Mouse (Mus musculus): Measurements from ENCODE around the gene Mettl22. TPM values are rescaled to one million over a fixed set of nuclear protein-coding genes. Genes with fewer than 3 reads are reported as not detected.

Gene Mettl22
- polyA plus RNA-seq, 1 experiment from 2014 or later = 49.7 TPM

DNA sequence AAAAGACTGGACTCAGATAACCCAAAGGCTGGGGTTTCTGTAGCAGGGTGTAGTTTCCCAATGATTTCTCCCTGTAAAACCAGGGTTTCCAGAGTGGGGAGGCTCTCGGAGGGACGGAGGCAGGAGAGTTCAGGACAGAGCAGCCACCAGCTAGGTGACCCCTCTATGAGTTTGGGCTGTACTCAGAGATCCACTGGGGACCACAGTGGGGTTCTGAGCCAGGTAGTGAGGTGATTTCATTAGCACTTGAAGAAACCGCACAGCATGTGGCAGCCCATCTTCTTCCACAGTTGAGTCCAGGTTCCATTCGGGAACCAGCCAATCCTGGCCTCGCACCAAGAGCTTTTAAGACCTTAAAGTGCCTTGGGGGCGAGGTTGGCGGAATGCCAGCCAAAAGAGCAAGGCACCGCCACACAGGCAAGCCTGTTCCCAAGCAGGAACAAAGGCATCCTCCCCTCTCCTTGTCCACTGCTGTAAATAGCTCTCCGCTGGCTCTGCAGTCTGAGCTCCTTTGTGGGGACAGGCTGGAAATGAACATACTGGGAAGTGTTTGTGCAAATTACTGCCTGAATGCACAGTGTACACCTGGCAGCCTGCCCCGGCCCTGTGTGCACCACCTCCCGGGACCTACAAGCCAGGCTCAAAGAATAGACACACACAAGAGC, 53.0 kb downstream of the Mettl22 start:
- WGBS = 22% methylated on average over 11 of the region's 11 CpGs
- peak; percentile 82 for DNase-seq (ENCODE audit: low spot score)
- ATAC-seq (ENCODE audit: low FRiP score) = peak; percentile 91

GRCm38 (mm10) chr16:8524163-8524847, 53.7 kb downstream of the Mettl22 start:
- DNase-seq (ENCODE audit: low spot score) (no peak), ATAC-seq (ENCODE audit: low FRiP score) (peak; percentile 29; the same call in 1 of the 2 replicates)
- peak overlapping the region; percentile 23; the same call in 1 of the 2 replicates for H3K4me2 ChIP-seq (replicated peaks)
- peak overlapping the region; percentile 39 for H3K9ac ChIP-seq
- H3K4me1 ChIP-seq (replicated peaks; ENCODE audit: control insufficient read depth, insufficient read depth, low read length) = peaks cover 19% of the 10 kb centered on the region
- no peaks in the 10 kb centered on the region for H3K9me3 ChIP-seq (ENCODE audit: control insufficient read depth, low read length)
- H3K36me3 ChIP-seq (replicated peaks; ENCODE audit: control insufficient read depth, insufficient read depth) = 0 out of 2 replicates have a peak, but pooled peaks cover 4% of the 10 kb centered on the region
- no peak overlapping the region for H3K4me3 ChIP-seq (replicated peaks; ENCODE audit: low read length)
- no peaks in the 10 kb centered on the region for H3K27me3 ChIP-seq (ENCODE audit: control insufficient read depth, insufficient read depth, low read length)
- peak overlapping the region; percentile 85 for H3K27ac ChIP-seq
- 45% methylated on average over 16 of the region's 16 CpGs for WGBS

More for the DNA sequence above, 53.0 kb downstream of the Mettl22 start:
- H3K36me3 ChIP-seq (replicated peaks; ENCODE audit: control insufficient read depth, insufficient read depth) = 0 out of 2 replicates have a peak, but pooled peaks cover 4% of the 10 kb centered on the region
- no peaks in the 10 kb centered on the region for H3K9me3 ChIP-seq (ENCODE audit: control insufficient read depth, low read length)
- peak overlapping the region; percentile 85 for H3K27ac ChIP-seq
- peak overlapping the region; percentile 39 for H3K9ac ChIP-seq
- H3K27me3 ChIP-seq (ENCODE audit: control insufficient read depth, insufficient read depth, low read length) = no peaks in the 10 kb centered on the region
- peak overlapping the region; percentile 23; the same call in 1 of the 2 replicates for H3K4me2 ChIP-seq (replicated peaks)
- H3K4me1 ChIP-seq (replicated peaks; ENCODE audit: control insufficient read depth, insufficient read depth, low read length) = peaks cover 22% of the 10 kb centered on the region
- no peak overlapping the region for H3K4me3 ChIP-seq (replicated peaks; ENCODE audit: low read length)

GRCm38 (mm10) chr16:8525293-8525692, 54.7 kb downstream of the Mettl22 start:
- ATAC-seq (ENCODE audit: low FRiP score) = no peak
- H3K4me3 ChIP-seq (replicated peaks; ENCODE audit: low read length) = no peak overlapping the region
- no peak overlapping the region for H3K4me2 ChIP-seq (replicated peaks)
- H3K9me3 ChIP-seq (ENCODE audit: control insufficient read depth, low read length) = no peaks in the 10 kb centered on the region
- H3K27me3 ChIP-seq (ENCODE audit: control insufficient read depth, insufficient read depth, low read length) = no peaks in the 10 kb centered on the region
- H3K4me1 ChIP-seq (replicated peaks; ENCODE audit: control insufficient read depth, insufficient read depth, low read length) = peaks cover 24% of the 10 kb centered on the region
- no peak for DNase-seq (ENCODE audit: low spot score)
- WGBS = 55% methylated on average over 3 of the region's 3 CpGs
- 0 out of 2 replicates have a peak, but pooled peaks cover 4% of the 10 kb centered on the region for H3K36me3 ChIP-seq (replicated peaks; ENCODE audit: control insufficient read depth, insufficient read depth)
- H3K9ac ChIP-seq = no peak overlapping the region
- no peak overlapping the region for H3K27ac ChIP-seq

DNA sequence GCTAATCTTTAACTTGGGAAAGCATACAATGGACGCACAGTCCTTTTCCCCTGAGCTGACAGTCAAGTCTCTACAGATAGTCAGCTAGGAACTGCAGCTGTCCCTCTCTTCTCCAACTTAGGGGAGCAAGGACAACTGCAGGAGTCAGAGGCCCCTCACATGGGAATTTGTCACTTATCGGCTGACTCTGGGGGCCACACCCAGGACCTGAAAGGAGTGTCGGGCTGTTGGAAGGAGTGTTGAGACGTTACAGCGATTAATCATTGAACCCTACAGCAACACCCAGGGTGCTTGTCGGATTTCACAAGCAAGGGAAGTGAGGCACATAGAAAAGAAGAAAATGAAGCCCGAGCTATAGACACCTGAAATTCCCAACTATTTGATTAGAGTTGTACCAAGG, 55.3 kb downstream of the Mettl22 start:
- WGBS = 62% methylated on average over 7 of the region's 7 CpGs
- DNase-seq (ENCODE audit: low spot score) (no peak), ATAC-seq (ENCODE audit: low FRiP score) (no peak)
- no peak overlapping the region for H3K4me3 ChIP-seq (replicated peaks; ENCODE audit: low read length)
- no peak overlapping the region for H3K27ac ChIP-seq
- 0 out of 2 replicates have a peak, but pooled peaks cover 4% of the 10 kb centered on the region for H3K36me3 ChIP-seq (replicated peaks; ENCODE audit: control insufficient read depth, insufficient read depth)
- no peaks in the 10 kb centered on the region for H3K9me3 ChIP-seq (ENCODE audit: control insufficient read depth, low read length)
- H3K4me1 ChIP-seq (replicated peaks; ENCODE audit: control insufficient read depth, insufficient read depth, low read length) = peaks cover 24% of the 10 kb centered on the region
- H3K27me3 ChIP-seq (ENCODE audit: control insufficient read depth, insufficient read depth, low read length) = no peaks in the 10 kb centered on the region
- no peak overlapping the region for H3K4me2 ChIP-seq (replicated peaks)
- no peak overlapping the region for H3K9ac ChIP-seq

GRCm38 (mm10) chr16:8529389-8529788, 58.8 kb downstream of the Mettl22 start:
- peaks cover 12% of the 10 kb centered on the region for H3K4me1 ChIP-seq (replicated peaks; ENCODE audit: control insufficient read depth, insufficient read depth, low read length)
- H3K9me3 ChIP-seq (ENCODE audit: control insufficient read depth, low read length) = no peaks in the 10 kb centered on the region
- no peak overlapping the region for H3K9ac ChIP-seq
- H3K36me3 ChIP-seq (replicated peaks; ENCODE audit: control insufficient read depth, insufficient read depth) = 0 out of 2 replicates have a peak, but pooled peaks cover 8% of the 10 kb centered on the region
- no peak overlapping the region for H3K4me2 ChIP-seq (replicated peaks)
- DNase-seq (ENCODE audit: low spot score) = no peak
- no peak overlapping the region for H3K4me3 ChIP-seq (replicated peaks; ENCODE audit: low read length)
- no peaks in the 10 kb centered on the region for H3K27me3 ChIP-seq (ENCODE audit: control insufficient read depth, insufficient read depth, low read length)
- WGBS = 94% methylated on average over 1 of the region's 1 CpGs
- ATAC-seq (ENCODE audit: low FRiP score) = no peak
- 0 out of 2 replicates have a peak overlapping the region, but pooled peaks have one; percentile 32 for H3K27ac ChIP-seq

GRCm38 (mm10) chr16:8530018-8530417, 59.4 kb downstream of the Mettl22 start:
- H3K27me3 ChIP-seq (ENCODE audit: control insufficient read depth, insufficient read depth, low read length) = no peaks in the 10 kb centered on the region
- no peaks in the 10 kb centered on the region for H3K9me3 ChIP-seq (ENCODE audit: control insufficient read depth, low read length)
- ATAC-seq (ENCODE audit: low FRiP score) = no peak
- DNase-seq (ENCODE audit: low spot score) = no peak
- H3K4me1 ChIP-seq (replicated peaks; ENCODE audit: control insufficient read depth, insufficient read depth, low read length) = peaks cover 5% of the 10 kb centered on the region
- 0 out of 2 replicates have a peak, but pooled peaks cover 8% of the 10 kb centered on the region for H3K36me3 ChIP-seq (replicated peaks; ENCODE audit: control insufficient read depth, insufficient read depth)
- H3K4me3 ChIP-seq (replicated peaks; ENCODE audit: low read length) = no peak overlapping the region
- H3K27ac ChIP-seq = 0 out of 2 replicates have a peak overlapping the region, but pooled peaks have one; percentile 32
- H3K4me2 ChIP-seq (replicated peaks) = no peak overlapping the region; the same call in 1 of the 2 replicates
- WGBS = 68% methylated on average over 14 of the region's 14 CpGs
- no peak overlapping the region for H3K9ac ChIP-seq

DNA sequence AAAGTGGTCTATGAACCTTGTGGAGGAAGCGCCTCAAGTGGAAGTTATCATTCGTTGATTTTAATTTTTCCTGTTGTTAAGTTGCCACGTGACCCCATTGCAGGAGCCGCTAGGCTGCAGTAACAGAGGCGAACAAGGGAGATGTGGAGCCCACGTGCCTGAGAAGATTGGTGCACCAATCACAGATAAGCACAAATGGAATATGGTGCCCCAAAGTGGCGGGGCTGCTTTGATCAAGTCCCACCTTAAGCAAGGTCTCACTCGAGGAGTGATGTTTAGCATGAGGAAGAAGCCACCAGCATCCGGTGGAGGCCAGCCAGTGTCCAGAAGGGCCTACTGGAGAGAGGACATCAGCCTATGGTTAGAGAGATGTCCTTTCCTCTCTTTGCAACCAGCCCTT, 61.9 kb downstream of the Mettl22 start:
- DNase-seq (ENCODE audit: low spot score) = no peak
- no peak overlapping the region for H3K9ac ChIP-seq
- no peak overlapping the region for H3K27ac ChIP-seq
- no peaks in the 10 kb centered on the region for H3K9me3 ChIP-seq (ENCODE audit: control insufficient read depth, low read length)
- H3K4me1 ChIP-seq (replicated peaks; ENCODE audit: control insufficient read depth, insufficient read depth, low read length) = peaks cover 5% of the 10 kb centered on the region; the same call in 1 of the 2 replicates
- ATAC-seq (ENCODE audit: low FRiP score) = no peak
- no peak overlapping the region for H3K4me2 ChIP-seq (replicated peaks)
- 0 out of 2 replicates have a peak, but pooled peaks cover 11% of the 10 kb centered on the region for H3K36me3 ChIP-seq (replicated peaks; ENCODE audit: control insufficient read depth, insufficient read depth)
- no peak overlapping the region for H3K4me3 ChIP-seq (replicated peaks; ENCODE audit: low read length)
- 94% methylated on average over 9 of the region's 9 CpGs for WGBS
- H3K27me3 ChIP-seq (ENCODE audit: control insufficient read depth, insufficient read depth, low read length) = no peaks in the 10 kb centered on the region

DNA sequence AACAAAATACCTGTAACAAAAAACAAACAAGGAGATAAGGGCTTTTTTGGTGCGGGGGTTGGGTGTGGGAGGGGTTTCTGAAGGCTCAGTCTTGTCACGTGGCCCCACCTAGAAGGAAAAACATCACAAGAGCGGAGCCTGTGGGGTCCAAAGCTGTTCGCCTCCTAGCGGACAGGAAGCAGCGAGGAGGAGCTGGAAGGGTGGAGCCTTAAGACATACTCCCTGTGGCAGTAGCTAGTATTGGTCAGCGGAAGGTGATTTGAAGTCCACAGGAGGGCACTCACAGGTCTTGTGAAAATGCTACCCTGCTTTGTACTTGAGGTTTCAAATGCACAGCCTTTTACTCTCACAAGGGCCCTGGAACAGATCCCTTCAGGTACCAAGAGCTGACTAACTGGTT, 62.3 kb downstream of the Mettl22 start:
- Histone ChIP-seq H3K4me3 (replicated peaks; ENCODE audit: low read length) (no peak overlapping the region), H3K4me2 (replicated peaks) (no peak overlapping the region), H3K4me1 (replicated peaks; ENCODE audit: control insufficient read depth, insufficient read depth, low read length) (peaks cover 5% of the 10 kb centered on the region; the same call in 1 of the 2 replicates), H3K36me3 (replicated peaks; ENCODE audit: control insufficient read depth, insufficient read depth) (0 out of 2 replicates have a peak, but pooled peaks cover 11% of the 10 kb centered on the region), H3K9me3 (ENCODE audit: control insufficient read depth, low read length) (no peaks in the 10 kb centered on the region), H3K27me3 (ENCODE audit: control insufficient read depth, insufficient read depth, low read length) (no peaks in the 10 kb centered on the region), H3K9ac (no peak overlapping the region), H3K27ac (no peak overlapping the region)
- ATAC-seq (ENCODE audit: low FRiP score) (no peak), DNase-seq (ENCODE audit: low spot score) (no peak)
- 74% methylated on average over 7 of the region's 7 CpGs for WGBS

DNA sequence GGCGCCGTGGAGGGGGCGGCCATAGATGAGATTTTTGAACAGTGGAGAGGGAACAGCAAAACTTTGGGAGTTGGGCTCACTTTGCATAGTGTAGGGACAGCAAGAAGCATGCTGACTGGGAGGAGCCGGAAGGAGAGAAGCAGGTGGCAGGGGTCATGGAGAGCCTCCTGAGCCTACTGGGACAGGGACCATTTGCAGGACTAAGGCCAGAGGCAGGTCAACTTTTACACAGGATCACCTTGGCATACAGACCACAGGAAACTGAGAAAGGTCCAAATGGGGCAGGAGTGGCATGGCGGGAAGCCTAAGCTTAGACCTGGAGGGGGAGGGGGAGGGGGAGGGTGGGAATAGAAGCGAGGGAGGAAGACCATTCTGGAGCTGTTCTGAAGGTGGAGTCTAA, 62.9 kb downstream of the Mettl22 start:
- ATAC-seq (ENCODE audit: low FRiP score) = no peak
- Histone ChIP-seq H3K4me3 (replicated peaks; ENCODE audit: low read length) (no peak overlapping the region), H3K4me1 (replicated peaks; ENCODE audit: control insufficient read depth, insufficient read depth, low read length) (peaks cover 7% of the 10 kb centered on the region), H3K4me2 (replicated peaks) (no peak overlapping the region), H3K9me3 (ENCODE audit: control insufficient read depth, low read length) (no peaks in the 10 kb centered on the region), H3K27ac (no peak overlapping the region), H3K36me3 (replicated peaks; ENCODE audit: control insufficient read depth, insufficient read depth) (0 out of 2 replicates have a peak, but pooled peaks cover 11% of the 10 kb centered on the region), H3K9ac (no peak overlapping the region), H3K27me3 (ENCODE audit: control insufficient read depth, insufficient read depth, low read length) (no peaks in the 10 kb centered on the region)
- no peak for DNase-seq (ENCODE audit: low spot score)
- 93% methylated on average over 6 of the region's 6 CpGs for WGBS

Measured in hindbrain, embryonic 14.5 days (tissue).